Mouse (Mus musculus) CD4-positive, CD25-positive, alpha-beta regulatory T cell, adult 4 months (primary cell): ENCODE measurements around the gene Man2a1. TPM values are rescaled to one million over a fixed set of nuclear protein-coding genes. Genes with fewer than 3 reads are reported as not detected.

Experiments
- ATAC-seq: one replicate; pipeline ENCODE4 v1.8.0; 2017
- polyA plus RNA-seq, 2 experiments: library from polyadenylated mRNA; unstranded; fragments of 100-300 nt; shearing (Covaris generic); gene quantifications; one replicate each; pipeline ENCODE4 v1.2.1; 2017

Gene Man2a1
- polyA plus RNA-seq, 2 experiments from 2014 or later, result 10.1 to 10.6 TPM

- ATAC-seq, result no peak
These were observed 163.9 kb downstream of the Man2a1 start for GRCm38 (mm10) chr17:64764175-64765122.

- no peak for ATAC-seq
These were observed 164.8 kb downstream of the Man2a1 start for GRCm38 (mm10) chr17:64765286-64765685.

DNA sequence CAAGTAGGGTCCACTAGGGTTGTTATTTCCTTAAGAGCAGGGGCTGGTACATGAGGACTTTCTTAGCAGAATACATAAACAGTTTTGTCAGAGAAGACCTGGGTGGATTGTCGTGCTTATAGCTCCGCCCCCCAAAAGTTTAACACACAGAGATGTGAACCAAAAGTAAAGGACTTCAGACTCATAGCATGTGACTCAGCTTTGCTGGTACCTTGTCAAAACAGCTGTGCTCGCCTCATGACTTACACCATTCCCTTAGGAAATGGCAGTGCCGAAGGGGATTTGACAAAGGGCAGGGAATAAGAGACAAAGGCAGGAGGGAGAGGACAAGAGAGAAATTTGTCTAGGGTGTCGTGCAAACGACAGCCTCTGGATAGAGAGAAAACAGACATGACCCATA lies 166.0 kb downstream of the Man2a1 start:
- no peak for ATAC-seq

- ATAC-seq, result no peak
These were observed 169.7 kb downstream of the Man2a1 start for GRCm38 (mm10) chr17:64770277-64770676.

- ATAC-seq, result no peak
These were observed 172.1 kb downstream of the Man2a1 start for GRCm38 (mm10) chr17:64772611-64773010.

DNA sequence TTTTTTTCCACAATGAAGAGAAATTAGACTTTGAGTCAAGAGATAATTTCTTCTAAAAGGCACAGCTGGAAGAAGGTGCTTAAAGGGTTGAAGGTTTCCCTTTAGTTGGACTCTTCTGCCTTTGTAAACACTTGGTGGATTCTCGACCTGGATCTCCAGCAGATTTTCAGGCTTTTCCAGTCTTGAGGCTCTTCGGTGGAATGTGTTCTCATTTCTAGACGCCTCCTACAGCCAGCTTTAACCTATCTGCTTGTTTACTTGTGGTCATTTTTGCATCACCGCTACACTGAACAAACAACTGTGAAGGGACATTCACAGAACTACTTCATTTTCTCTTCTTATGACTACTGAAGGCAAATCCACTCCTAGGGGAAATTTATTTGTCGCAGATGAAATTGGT lies 173.7 kb downstream of the Man2a1 start:
- no peak for ATAC-seq

GRCm38 (mm10) chr17:64778300-64778699 lies 177.8 kb downstream of the Man2a1 start:
- ATAC-seq, result no peak

DNA sequence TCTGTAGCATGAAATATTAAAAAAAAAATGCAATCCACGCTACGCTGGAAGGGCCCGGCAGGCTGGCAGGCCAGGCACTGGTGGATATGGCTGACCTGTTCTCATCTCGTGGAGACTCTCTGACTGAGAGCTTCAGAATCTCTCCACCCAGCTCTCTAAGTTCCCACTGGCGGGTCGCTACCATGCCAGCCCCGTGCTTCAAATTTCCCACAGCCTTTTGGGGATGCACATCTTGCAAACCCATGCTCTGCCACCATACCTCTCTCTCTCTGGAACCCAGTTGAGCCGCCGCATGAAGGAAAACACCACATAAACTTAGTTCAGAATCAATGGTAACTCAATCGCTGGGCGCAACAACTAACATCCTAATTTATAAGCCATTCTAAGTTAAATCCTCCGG lies 178.2 kb downstream of the Man2a1 start:
- no peak for ATAC-seq

- ATAC-seq, result no peak
These were observed 180.4 kb downstream of the Man2a1 start for GRCm38 (mm10) chr17:64780753-64781490.

DNA sequence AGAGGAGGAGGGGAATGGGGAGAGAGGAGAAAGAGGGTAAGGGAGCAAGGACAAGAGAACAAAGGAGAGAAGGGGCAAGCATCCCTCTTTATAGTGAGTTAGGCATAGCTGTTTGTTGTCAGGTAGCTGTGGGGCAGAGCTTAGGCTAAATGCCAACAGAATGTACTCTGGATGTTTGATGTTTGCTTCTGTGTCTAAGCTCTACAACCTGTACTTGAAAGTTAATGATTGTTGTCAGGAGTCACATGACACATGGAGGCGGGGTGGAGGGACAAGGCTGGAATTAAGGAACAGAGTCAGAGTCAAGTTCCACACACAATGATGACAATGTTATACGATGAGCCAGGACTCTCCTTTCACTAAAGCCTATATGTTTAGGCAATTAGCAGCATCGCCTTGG lies 181.8 kb downstream of the Man2a1 start:
- ATAC-seq, result no peak

- peak; percentile 49 for ATAC-seq
These were observed 185.4 kb downstream of the Man2a1 start for GRCm38 (mm10) chr17:64785961-64786360.

DNA sequence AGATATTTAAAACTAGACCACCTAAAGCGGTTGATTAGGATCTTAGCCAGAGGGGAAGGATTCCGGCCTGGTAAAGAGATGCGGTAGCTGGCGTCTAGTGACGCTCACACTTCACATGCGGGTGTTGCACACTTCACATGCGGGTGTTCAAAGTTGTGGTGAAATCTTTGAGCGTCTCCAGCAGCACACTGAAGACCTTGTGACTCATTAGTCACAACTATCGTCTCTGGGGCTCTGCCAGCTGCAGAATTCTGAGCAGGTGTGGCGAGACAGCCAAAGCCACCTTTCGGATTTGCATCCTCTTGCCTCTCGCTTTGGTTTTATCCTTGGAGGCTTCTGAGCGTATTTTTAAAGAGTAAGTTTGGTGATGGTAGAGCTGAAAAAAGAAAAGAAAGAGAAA lies 187.8 kb downstream of the Man2a1 start:
- no peak for ATAC-seq

GRCm38 (mm10) chr17:64789175-64789574 lies 188.6 kb downstream of the Man2a1 start:
- no peak for ATAC-seq

DNA sequence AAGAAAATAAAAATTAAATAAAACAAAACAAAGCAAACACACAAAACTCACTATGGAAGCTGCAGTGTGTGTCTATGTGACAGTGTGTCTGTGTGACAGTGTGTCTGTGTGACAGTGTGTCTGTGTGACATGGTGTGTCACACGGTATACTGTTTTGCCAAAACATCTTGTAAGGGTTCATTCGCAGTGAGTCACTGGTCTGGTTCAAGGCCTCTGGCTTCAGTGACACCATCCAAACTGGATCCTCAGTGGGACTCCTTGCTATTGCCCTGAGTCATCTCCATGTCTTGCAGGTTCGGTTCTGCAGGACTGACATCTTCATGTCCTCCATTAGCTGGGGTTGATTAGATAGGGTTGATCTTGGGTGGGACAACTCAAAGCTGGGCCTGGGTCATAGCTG lies 191.5 kb downstream of the Man2a1 start:
- ATAC-seq, result no peak

GRCm38 (mm10) chr17:64792623-64793022 lies 192.1 kb downstream of the Man2a1 start:
- no peak for ATAC-seq

- ATAC-seq, result no peak
These were observed 201.8 kb downstream of the Man2a1 start for GRCm38 (mm10) chr17:64802168-64802955.

GRCm38 (mm10) chr17:64802956-64803275 lies 202.4 kb downstream of the Man2a1 start:
- ATAC-seq, result no peak

Other genes with a start within 250 kb of the Man2a1 start
- gene 4930583I09Rik, start 235.3 kb downstream of the Man2a1 start, polyA plus RNA-seq, result under 1 TPM in 1 of 2 experiments, not detected in 1; 0.89 TPM